Mouse (Mus musculus) urinary bladder, postnatal 14 days (tissue): ENCODE results near the gene Enoph1.

Source experiments
- DNase-seq: peaks from one replicate; pipeline ENCODE4 v3.0.0; 2021; ENCODE audit warnings: low spot score

Enoph1 gene

DNA sequence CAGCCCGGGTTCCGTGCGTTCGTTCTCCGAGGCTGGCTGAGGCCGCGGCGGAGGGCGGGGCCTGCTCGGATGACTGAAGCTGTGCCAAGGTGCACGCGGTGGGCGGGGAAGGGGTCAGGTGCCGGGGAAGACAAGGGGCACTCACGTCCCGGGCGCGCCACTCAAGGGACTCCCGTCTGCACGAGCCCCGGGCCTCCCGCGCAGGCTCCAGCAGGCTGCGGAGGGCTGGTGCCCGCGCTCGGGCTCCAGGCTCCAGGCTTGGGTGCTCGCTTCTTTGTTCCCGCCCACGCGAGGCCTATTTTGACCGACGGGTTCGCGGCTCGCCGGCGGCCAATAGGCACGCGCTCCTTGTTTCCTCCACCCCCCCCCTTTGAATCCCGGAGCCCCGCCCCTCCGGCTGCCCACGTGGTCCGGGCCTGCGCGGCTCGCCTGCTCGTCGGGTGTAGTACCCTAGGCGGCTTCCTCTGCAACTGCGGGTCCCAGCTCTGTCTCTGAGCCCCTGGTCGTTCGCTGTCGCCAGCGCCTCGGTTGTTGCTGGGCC is at the start of gene Enoph1, which contains the start of gene Hnrnpdl:
Gene Enoph1, plus strand, starts transcription at position 384 of the 541 bp plus-strand sequence.
Gene Hnrnpdl, minus strand, starts transcription at position 63 of the 541 bp plus-strand sequence.
- DNase-seq: peak; percentile 94

DNA sequence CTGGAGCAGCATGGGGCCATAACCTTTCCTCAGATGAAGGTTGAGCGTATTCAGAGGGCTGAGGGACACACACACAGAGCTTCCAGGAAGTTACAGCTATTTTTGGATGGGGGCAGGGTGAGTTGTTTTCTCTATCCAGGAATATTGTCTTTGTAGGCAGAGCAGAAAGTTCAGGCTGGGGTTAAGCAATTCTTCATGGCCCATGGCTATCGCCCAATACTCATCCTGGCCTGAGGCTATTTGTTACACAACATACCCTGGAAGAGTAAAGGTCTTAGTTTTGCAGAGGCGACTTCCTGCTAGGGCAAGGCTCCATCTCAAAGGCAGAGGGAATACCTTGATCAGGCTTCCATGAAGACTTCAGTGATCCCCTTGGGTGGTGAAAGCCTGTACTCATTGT is 45.6 kb upstream of the Enoph1 start:
- DNase-seq: no peak

DNA sequence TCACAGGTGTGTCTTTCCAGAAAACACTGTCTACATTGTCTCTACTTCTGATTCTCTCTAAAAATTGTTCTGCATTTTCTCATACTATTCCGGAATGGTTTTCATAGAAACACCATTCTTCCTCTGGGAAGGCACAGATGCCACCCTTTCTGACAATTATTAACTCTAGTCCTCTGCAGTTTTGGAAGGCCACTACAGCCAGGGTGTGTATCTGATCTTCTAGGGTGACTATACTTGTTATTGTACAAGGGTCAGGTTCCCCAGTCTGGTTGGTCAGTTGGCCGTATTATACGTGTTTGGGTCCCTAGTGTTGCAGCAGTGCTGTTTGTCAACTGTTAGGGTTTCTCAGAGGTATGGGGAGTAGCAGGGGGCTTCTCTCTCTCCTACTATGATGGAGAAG is 45.1 kb upstream of the Enoph1 start:
- no peak for DNase-seq

DNA sequence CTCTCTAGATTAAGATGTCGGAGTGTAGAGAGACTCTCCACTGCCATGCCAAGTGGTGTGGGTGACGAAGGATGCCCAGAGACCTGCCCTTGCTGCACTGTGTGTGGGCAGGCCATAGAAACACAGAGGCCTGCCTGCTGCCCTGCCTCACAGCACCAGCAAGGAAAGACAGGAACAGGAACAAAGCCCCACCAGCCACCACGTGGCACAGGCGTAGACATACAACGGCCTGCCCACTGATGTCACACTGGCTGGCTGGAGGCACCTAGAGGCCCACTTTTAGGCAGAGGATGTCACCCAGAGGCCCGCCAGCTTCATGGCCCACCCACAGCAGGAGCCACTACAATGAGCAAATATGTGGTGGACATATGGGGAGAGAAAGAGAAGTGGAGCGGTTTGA is 39.7 kb upstream of the Enoph1 start:
- no peak for DNase-seq

DNA sequence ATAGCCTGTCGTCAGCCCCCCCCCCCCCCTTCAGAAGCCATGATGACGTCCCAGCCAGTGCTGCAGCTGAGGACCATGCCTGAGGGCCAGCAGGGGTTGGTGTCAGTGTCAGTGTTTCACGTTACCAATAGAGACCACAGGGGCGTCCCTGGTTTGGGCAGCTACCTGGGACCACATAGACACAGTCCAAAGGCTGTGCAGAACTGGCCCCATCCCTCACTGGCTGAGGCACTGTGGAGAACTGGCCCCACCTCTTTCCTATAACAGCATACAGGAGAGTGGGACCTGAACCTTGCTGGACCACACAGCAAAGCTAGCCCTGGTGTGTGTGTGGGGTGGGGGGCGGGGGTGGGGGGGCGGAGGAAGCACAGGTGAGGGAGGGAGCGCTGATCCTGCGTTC is 39.3 kb upstream of the Enoph1 start:
- DNase-seq: no peak

DNA sequence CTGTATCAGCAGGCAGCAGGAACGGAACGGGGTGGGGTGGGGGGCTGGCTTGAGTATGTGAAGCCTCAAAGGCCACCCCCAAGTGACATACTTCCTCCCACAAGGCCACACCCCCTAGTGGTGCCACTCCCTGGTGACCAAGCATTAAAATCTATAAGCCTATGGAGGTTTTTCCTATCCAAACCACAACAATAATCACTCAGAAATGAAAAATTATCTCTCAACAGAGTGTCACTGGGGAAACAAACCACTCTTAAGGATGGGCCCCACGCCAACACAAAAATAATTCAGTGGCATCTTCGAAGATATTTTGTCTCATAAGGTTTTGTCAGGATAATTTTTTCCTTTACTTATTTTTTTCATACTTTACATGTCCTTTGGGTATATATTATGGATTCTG is 35.9 kb upstream of the Enoph1 start:
- no peak for DNase-seq

DNA sequence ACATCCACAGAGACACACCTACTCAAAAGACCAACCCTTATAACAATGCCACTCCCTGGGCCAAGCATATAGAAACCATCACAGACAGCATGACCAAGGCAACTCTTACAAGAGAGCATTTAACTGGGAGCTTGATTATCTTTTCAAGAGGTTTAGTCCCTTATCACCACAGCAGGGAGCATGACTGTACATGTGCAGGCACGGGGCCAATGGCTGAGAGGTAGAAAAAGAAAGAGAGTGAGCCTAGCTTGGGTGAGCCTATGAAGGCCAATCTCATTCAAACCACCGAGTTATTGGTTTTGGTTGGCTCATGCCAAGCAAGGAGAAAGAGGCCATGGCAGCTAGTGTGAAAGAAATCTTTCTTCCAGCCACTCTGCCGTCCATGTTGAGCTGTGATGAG is 34.4 kb upstream of the Enoph1 start:
- DNase-seq: peak; percentile 37

DNA sequence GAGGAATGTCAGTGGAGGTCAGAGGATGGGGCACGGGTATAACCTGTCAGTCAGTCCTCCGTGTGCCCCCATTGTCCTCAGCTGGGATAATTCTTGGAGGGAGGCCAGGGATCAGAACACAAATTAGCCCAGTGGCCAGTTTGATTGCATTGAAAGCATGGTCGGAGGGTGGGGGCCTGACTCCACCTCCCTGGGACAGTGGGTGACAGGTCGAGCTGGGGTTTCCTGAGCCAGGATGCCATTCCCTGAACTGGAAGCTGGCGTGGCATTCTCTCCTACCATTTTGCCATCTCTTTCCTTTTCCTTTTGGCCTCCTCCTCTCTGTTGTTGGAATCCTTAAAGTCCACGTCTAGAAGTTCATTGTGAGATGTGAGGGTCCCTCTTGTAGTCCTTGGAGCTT is 33.9 kb upstream of the Enoph1 start:
- no peak for DNase-seq

DNA sequence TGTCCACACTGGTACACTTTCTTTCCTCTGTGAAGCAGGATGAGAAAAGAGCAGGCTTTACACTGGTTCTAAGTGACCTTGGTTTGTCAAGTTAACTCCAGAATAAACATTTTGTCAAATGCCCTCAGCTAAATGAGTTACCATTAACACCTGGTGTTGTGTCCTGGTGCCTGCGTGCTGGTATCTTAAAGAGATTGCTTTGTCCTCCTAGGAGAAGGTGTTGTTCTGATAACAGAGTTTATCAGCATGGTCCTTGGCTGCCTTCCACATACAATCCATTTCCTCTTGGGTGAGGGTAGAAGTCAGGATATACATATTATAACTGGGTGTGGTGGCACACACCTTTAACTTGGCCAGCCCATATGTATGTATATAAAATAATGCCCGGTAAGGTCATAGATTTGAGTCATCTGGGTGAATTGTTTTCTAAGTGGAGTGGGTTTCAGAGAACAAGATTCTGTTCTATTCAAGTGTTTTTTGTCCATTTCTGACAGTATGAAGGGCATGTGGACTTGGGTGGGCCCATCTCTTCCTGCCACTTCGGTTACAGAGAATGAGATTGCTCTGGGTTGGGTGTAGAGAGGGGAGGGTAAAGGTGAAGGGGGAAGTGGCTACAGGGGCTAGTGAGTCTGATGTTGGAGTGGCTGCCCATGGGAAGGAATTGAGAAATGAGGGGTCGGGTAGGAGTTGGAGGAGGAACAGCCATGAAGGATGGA is 33.3 kb upstream of the Enoph1 start:
- peak; percentile 12 for DNase-seq

DNA sequence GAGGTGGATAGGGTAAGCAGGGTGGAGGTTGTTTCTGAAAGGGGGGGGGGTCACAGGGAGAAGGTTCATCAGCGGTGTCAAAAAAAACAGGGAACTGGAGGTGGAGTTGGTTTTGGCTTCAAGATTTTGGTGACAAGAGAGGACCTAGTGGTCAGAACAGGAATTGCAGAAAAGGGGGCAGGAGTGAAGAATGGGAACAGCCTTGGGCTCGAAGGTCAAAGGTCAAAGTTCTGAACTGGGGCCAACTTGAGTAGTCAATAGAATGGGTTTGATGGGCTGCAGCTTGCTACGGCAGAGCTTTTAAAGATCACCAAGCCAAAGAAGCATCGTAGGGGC is 32.8 kb upstream of the Enoph1 start:
- no peak for DNase-seq

DNA sequence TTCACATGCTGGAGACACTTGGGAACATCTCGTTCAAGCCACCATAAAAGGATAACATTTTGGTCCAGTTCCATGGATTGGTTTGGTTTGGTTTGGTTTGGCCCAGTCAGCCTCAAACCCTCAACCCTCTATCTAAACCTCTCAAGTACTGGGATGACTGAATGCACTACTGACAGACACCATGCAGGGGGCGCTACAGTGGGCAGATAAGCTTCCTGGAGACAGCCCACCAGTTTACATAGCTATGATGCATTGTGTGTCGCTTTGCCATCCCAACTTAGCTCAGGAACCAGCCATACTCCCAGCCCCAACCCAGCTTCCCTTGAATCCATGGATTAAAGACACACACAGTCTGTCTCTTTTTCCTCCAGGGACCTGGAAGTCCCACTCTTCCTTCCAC is 31.3 kb upstream of the Enoph1 start:
- DNase-seq: no peak

DNA sequence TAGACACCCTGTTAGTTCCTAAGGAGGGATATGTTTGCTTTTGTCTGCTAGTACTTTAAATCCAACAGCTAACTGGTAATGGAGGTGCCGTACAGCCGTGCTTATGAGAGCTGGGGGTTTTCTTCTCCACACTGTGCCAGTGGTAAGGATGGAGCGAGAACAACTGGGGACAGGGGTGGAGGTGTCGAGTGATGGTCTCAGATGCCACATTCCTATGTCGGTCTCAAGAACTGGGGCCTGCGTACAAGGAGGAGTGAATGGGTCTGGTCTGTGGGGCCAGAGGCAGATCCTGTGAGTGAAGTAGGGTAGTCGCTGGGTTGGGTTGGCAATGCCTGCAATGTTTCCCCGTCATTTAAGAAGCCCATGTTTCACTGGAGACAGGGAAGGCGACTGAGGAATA is 27.2 kb upstream of the Enoph1 start:
- no peak for DNase-seq

DNA sequence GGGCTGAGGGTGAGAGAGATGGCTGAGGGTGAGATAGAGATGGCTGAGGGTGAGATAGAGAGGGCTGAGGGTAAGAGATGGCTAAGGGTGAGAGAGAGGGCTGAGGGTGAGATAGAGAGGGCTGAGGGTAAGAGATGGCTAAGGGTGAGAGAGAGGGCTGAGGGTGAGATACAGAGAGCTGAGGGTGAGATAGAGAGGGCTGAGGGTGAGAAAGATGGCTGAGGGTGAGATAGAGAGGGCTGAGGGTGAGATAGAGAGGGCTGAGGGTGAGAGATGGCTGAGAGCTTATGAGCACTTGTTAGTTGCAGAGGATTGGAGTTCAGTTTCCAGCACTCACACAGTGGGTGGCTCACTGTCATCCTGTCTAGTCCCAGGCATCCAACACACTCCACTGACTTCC is 19.7 kb upstream of the Enoph1 start:
- DNase-seq: no peak

DNA sequence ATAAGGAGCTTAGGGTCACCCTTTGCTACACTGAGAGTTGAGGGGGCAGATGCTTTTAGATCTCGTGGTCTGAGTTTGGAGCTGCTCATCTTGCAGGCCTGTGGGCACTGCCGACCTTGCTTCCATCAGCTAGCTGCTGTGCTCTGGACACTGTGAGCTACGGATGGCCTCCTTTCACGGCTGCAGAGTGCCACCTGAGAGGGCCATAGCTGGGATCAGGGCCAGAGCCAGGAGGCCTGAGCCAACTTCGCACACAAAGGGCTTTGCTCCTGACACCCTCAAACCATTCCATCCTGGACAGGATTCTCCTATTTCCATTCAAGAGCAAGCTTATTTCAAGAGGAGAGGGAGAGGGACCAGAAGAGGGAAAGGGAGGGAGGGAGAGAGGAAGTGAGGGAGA is 15.4 kb upstream of the Enoph1 start:
- no peak for DNase-seq

DNA sequence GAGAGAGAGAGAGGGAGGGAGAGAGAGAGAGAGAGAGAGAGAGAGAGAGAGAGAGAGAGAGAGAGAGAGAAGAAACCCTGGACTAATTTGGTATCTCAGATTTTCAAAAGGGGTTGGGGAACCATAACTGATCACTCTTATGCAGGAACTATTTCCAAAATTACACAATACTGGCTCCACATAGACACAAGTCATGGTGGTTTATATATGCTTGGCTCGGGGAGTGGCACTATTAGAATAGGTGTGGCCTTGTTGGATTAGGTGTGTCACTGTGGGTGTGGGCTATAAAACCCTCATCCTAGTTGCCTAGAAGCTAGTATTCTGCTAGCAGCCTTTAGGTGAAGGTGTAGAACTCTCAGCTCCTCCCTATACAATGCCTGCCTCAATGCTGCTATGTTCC is 14.9 kb upstream of the Enoph1 start:
- DNase-seq: no peak

DNA sequence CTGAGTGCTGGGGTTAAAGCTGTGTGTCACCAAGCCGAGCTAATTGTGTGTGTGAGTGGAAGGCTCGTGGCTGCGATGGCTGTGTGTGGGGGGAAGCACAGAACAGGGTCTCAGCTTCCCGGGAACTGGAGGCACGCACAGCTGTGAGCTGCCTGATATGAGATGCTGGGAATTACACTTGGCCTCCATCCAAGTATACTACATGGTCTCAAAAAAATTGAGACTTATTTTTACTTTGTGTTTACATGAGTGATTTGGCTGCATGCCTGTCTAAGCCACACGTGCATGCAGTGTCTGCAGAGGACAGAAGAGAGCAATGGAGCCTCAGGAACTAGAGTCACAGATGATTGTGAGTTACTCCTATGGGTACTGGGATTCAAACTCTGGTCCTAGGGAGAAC is 9.7 kb upstream of the Enoph1 start:
- no peak for DNase-seq

DNA sequence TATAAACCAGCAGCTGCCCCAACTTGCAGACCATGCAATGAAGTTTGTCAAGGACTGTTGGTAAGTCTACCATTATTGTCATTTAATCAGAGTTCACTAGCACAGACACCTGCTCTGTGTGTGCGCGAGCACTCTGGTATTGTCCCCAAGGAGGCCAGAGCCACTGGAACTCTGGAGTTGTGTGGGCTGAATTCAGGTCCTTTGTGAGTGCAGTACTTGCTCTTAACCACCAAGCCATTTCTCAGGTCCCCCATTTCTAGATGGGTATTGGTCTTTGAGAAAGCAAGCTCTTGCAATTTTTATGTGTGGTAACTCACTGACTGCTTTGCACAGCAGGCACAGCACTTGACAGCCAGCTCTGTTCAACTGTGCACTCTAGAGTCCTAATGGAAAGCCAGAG is 7.7 kb upstream of the Enoph1 start:
- DNase-seq: no peak

DNA sequence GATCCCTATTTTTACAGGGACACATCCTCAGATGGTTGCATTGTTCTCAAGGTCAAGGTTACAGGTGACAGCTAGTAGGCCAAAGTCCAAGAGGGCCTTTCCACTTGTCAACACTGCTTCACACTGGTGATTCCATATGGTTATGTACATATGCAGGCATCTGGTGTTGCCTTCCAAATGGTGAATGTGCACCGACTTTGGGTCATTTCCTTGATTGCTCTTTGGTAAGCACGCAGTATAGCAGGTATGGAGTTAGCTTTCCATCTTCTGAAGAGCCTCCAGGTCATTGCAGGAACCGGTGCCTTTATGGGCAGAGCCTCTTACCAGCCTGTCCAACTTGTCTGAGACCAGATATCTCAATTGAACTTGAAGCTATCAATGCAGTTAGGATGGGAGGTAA is 7.1 kb upstream of the Enoph1 start:
- no peak for DNase-seq

DNA sequence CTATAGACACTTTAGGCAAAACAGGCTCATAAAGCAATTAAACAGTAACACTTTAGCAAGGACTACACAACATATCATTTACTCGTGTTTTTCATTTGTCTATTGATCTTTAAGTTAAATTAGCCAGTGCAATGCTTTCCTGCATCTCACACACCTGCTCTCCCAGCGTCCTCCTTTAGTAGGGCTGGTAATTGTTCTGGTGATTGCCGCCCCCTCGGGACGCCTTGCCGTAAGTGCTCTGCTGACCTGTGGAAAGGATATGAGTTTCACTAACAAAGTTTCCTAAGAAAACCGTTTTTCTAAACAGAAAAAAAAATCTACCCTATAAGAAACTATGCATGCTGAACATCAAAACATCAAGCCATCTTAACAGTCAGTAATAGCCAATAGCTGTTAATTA is 3.8 kb upstream of the Enoph1 start:
- DNase-seq: no peak

DNA sequence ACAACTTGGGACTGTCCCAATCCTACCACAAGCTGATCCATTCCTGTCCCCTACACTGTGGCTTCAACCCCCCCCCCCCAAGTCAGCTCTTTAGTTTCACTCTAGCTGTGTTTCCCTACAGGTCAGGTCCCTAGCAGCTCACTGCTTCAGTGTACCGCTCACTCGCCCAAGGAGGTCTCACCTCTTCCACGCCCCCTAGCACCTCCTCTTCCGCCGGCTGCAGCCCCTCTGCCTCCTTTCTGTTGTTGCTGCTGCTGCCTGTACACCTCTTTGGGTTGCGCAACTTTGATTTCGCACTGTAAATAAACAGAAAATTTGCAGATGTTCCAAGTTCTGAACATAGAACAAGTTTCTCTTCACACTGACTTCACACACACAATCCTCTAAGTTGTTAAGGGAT is 3.1 kb upstream of the Enoph1 start:
- no peak for DNase-seq

DNA sequence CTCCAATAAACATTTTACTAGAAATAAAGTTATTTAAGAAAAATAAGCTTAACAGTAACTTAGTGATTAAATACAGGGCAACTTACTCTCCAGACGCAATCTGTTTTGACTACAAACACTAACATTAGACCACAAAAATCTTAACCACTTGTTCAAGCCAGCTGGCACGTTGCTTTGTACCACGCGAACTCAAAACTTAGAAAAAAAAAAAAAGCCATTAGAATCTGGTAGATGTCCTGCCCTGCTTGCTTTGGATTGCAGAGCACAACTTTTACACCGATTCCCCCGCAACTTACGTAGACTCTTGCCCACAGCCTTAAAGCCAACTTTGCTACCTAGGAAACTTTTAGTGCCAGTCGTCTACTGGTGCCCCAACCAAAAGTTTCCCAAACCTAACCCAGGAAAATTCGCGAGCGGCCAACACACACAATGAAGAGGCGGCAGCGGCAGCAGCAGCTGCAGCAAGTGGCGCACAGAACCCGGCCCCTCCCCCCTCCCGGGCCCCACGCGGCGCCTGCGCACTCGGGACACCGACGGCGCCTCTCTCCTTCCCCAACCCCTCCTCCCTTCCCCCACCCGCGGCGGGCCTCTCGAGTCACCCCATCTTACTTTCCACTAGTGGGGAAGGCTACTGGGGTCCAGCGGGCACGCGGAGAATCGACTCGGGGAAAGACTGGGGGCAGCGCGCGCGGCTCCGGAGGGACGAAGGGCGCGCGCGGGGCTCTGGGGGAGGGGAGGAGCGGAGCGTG is 1.6 kb upstream of the Enoph1 start:
- DNase-seq: peak; percentile 94

DNA sequence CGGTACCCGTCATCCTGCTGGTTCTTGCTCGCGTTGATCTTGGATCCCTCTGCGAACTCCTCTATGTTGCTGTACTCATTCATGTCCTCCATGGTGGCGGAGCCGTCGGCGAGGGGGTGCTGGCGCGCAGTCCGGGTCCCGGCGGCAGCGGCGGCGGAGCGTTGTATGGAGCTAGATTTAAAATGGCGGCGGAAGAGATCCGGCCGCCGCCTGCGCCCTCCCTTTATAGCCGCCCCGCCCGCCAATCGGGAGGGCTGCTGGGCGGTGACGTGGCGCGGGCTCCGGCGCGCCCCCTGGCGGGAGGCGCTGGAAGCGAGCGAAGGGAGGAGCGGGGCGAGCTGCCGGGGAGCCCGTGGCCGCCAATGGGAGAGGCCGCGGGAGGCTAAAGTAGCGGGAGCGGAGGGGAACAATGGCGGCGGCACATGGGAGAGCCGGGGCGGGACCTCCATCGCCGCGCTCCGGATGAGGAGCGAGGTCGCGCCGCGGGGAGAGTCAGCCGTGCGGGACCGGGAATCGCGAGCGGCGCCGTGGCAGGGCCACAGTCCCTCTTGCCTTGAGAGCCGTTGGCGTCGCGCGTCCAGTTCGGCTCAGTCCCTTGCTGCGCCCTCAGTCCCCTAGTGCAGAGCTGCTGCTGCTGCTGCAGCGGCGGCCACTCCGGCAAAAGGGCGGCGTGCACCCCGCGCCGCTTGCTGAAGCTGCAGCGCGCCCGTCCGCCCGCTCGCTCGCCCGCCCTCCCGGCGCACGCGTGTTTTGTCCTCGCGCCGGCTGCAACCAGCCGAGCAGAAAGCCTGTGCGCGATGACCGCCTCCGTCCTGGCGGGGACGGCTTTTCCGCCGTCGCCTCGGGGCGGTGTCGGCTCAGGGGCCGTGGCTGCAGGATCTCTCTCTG is 827 bp upstream of the Enoph1 start:
- DNase-seq: peak; percentile 95
